Mouse (Mus musculus): ENCODE results near the gene Ints5. TPM values are rescaled to one million over a fixed set of nuclear protein-coding genes. Genes with fewer than 3 reads are reported as not detected.

Ints5 gene
- polyA plus RNA-seq, 1 experiment from 2014 or later, result 23.9 TPM

GRCm38 (mm10) chr19:8930771-8931170 is 38.0 kb downstream of the Ints5 start:
- Histone ChIP-seq H3K27me3 (replicated peaks) (no peaks in the 10 kb centered on the region), H3K4me3 (peak overlapping the region; percentile 89), H3K36me3 (peaks cover 60% of the 10 kb centered on the region), H3K9me3 (no peaks in the 10 kb centered on the region), H3K4me2 (peak overlapping the region; percentile 87), H3K9ac (peak overlapping the region; percentile 91), H3K4me1 (peaks cover 21% of the 10 kb centered on the region), H3K27ac (replicated peaks) (no peak overlapping the region)
- ATAC-seq (ENCODE audit: extremely low read depth, insufficient number of reproducible peaks, low FRiP score, low TSS enrichment), result no peak
- 74% methylated on average over 7 of the region's 7 CpGs for WGBS

GRCm38 (mm10) chr19:8936736-8937135 is 43.9 kb downstream of the Ints5 start:
- WGBS, result 78% methylated on average over 2 of the region's 2 CpGs
- Histone ChIP-seq H3K4me3 (no peak overlapping the region), H3K27ac (replicated peaks) (no peak overlapping the region), H3K4me1 (peaks cover 9% of the 10 kb centered on the region), H3K36me3 (peaks cover 69% of the 10 kb centered on the region), H3K9ac (no peak overlapping the region), H3K27me3 (replicated peaks) (no peaks in the 10 kb centered on the region), H3K9me3 (no peaks in the 10 kb centered on the region), H3K4me2 (no peak overlapping the region)
- no peak for ATAC-seq (ENCODE audit: extremely low read depth, insufficient number of reproducible peaks, low FRiP score, low TSS enrichment)

DNA sequence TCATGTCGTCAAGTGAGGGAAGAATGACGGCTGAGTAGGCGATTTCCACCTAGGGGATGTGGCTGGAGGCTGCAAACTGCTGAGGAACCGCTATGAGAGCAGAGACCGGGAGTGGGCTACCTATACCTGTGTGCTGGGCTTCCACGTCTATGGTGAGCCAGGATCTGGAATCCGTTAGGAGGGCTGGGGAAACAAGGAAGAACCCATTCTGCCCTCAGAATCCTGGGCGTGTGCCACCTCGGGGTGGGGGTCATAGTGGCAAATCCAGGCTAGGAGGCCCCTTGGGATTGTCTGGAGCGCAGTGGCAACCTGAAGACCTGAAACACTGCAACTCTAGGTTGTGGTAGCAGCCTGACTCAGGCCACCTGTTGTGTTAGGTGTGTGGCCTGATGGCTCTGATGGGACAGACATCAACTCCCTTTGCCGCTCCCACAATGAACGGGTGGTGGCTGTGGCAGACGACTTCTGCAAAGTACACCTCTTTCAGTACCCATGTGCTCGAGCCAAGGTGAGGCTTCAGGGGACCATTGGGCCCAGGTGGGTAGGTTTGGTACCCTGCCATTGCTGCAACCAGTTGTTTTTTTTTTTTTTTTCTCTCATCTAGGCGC is 47.8 kb downstream of the Ints5 start:
- H3K9ac ChIP-seq, result peak overlapping the region; percentile 98
- peaks cover 39% of the 10 kb centered on the region for H3K4me1 ChIP-seq
- no peaks in the 10 kb centered on the region for H3K27me3 ChIP-seq (replicated peaks)
- no peaks in the 10 kb centered on the region for H3K9me3 ChIP-seq
- WGBS, result 83% methylated on average over 15 of the region's 15 CpGs
- ATAC-seq (ENCODE audit: extremely low read depth, insufficient number of reproducible peaks, low FRiP score, low TSS enrichment), result no peak
- peaks cover 56% of the 10 kb centered on the region for H3K36me3 ChIP-seq
- peak overlapping the region; percentile 77; the same call in 1 of the 2 replicates for H3K27ac ChIP-seq (replicated peaks)
- H3K4me3 ChIP-seq, result peak overlapping the region; percentile 92
- peak overlapping the region; percentile 82 for H3K4me2 ChIP-seq

GRCm38 (mm10) chr19:8941136-8941514 is 48.3 kb downstream of the Ints5 start:
- 33% methylated on average over 10 of the region's 10 CpGs for WGBS
- no peaks in the 10 kb centered on the region for H3K9me3 ChIP-seq
- H3K4me1 ChIP-seq, result peaks cover 39% of the 10 kb centered on the region
- no peaks in the 10 kb centered on the region for H3K27me3 ChIP-seq (replicated peaks)
- ATAC-seq (ENCODE audit: extremely low read depth, insufficient number of reproducible peaks, low FRiP score, low TSS enrichment), result no peak
- peak overlapping the region; percentile 92 for H3K4me3 ChIP-seq
- peak overlapping the region; percentile 82 for H3K4me2 ChIP-seq
- peak overlapping the region; percentile 77 for H3K27ac ChIP-seq (replicated peaks)
- H3K36me3 ChIP-seq, result peaks cover 58% of the 10 kb centered on the region
- H3K9ac ChIP-seq, result peak overlapping the region; percentile 98

DNA sequence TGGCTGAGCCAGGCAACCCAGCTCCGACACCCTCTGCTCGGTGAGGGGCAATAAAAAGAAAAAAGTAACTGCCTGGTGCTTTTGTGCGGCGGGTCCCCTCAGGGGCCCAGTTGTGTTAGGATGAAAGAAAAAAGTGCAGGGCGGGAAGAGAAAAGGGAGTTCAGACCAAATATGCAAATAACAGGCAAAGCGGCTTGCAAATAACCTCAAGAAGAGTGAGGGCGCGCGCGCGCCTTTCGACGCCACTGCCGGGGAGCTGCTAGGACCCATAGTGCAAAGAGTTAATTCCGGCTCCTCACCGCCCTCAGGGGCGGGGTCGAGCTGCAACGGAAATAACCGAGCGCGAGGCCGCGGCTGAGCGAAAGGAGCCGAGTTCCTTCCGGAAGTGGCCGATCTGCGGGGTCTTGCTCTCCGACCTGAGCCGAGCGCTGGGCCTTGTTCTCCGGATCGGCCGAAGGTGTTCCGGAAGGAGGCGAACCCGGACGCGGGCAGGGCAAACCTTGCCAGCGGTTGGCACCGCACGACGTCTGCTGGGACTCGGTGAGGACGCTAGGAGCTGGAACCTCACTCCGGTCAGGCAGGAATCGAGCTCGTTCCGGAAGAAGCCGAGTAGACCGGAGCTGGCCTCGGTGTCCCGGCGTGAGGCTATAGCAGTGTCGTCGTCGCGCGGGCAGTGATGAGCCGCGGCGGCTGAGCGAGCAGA is 48.9 kb downstream of the Ints5 start, which contains the start of gene Mta2:
Gene Mta2, plus strand, starts transcription at position 361 of the 703 bp plus-strand sequence.
- H3K4me3 ChIP-seq, result peak within 1 kb of the TSS; percentile 92

GRCm38 (mm10) chr19:8942276-8942964 is 49.6 kb downstream of the Ints5 start:
- Histone ChIP-seq H3K4me2 (peak overlapping the region; percentile 82), H3K36me3 (peaks cover 58% of the 10 kb centered on the region), H3K9me3 (no peaks in the 10 kb centered on the region), H3K9ac (peak overlapping the region; percentile 98), H3K4me3 (peak overlapping the region; percentile 92), H3K27me3 (replicated peaks) (no peaks in the 10 kb centered on the region), H3K4me1 (peaks cover 39% of the 10 kb centered on the region), H3K27ac (replicated peaks) (peak overlapping the region; percentile 98)
- ATAC-seq (ENCODE audit: extremely low read depth, insufficient number of reproducible peaks, low FRiP score, low TSS enrichment), result peak; percentile 20; the same call in 1 of the 2 replicates
- WGBS, result under 1% methylated on average over 46 of the region's 46 CpGs

More for the DNA sequence above, 48.9 kb downstream of the Ints5 start, which contains the start of gene Mta2:
- H3K27me3 ChIP-seq (replicated peaks), result no peaks in the 10 kb centered on the region
- ATAC-seq (ENCODE audit: extremely low read depth, insufficient number of reproducible peaks, low FRiP score, low TSS enrichment), result peak; percentile 78
- peak within 1 kb of the TSS; percentile 98 for H3K27ac ChIP-seq (replicated peaks)
- H3K9ac ChIP-seq, result peak within 1 kb of the TSS; percentile 98
- H3K4me2 ChIP-seq, result peak within 1 kb of the TSS; percentile 82
- WGBS, result under 1% methylated on average over 64 of the region's 64 CpGs
- H3K9me3 ChIP-seq, result no peaks in the 10 kb centered on the region
- peaks cover 58% of the 10 kb centered on the region for H3K36me3 ChIP-seq
- H3K4me1 ChIP-seq, result peaks cover 39% of the 10 kb centered on the region

DNA sequence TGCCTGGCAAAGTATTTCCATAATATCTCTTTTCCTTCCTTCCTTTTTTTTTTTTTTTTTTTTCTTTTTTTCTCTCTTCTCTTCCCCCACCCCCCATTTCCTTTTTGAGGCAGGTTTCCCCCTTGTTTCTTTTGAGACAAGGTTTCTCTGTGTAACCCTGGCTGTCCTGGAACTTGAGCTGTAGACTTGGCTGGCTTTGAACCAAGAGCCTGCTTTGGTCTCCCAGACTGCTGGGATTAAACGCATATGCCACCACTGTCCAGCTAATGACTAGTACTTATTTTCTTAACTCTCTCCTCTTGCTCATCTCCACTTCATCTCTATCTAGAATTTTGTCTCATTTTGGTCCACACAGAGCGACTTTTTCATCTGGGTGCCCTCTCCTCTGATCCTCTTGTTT is 50.2 kb downstream of the Ints5 start:
- Histone ChIP-seq H3K4me1 (peaks cover 39% of the 10 kb centered on the region), H3K9ac (peak overlapping the region; percentile 98), H3K4me2 (peak overlapping the region; percentile 82), H3K27ac (replicated peaks) (peak overlapping the region; percentile 98; the same call in 1 of the 2 replicates), H3K27me3 (replicated peaks) (no peaks in the 10 kb centered on the region), H3K9me3 (no peaks in the 10 kb centered on the region), H3K36me3 (peaks cover 59% of the 10 kb centered on the region), H3K4me3 (peak overlapping the region; percentile 92)
- ATAC-seq (ENCODE audit: extremely low read depth, insufficient number of reproducible peaks, low FRiP score, low TSS enrichment), result no peak
- WGBS, result 60% methylated on average over 2 of the region's 2 CpGs

- Histone ChIP-seq H3K4me2 (peak overlapping the region; percentile 82), H3K27me3 (replicated peaks) (no peaks in the 10 kb centered on the region), H3K9me3 (no peaks in the 10 kb centered on the region), H3K4me3 (peak overlapping the region; percentile 92), H3K4me1 (peaks cover 39% of the 10 kb centered on the region), H3K36me3 (peaks cover 59% of the 10 kb centered on the region), H3K27ac (replicated peaks) (peak overlapping the region; percentile 46), H3K9ac (peak overlapping the region; percentile 98)
- 36% methylated on average over 5 of the region's 5 CpGs for WGBS
- no peak for ATAC-seq (ENCODE audit: extremely low read depth, insufficient number of reproducible peaks, low FRiP score, low TSS enrichment)
Observed at GRCm38 (mm10) chr19:8944062-8944461, 51.3 kb downstream of the Ints5 start.

DNA sequence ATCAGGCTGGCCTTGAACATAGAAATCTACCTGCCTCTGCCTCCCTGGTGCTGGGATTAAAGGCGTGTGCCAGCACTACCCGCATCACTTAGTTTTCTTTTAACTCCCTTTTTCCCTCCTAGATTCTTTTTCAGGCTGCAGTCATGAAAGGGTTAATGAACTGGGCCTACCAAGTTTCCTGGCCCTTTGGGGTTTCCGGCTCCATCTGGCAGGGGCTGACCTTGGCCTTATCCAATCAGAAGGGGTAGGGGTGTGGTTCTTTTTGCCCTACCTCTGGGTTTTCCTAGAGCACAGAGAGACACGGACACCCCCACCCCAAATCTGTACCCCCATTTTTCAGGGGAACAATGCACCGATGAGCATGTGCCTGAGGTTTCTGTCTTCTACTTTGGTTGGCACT is 51.9 kb downstream of the Ints5 start:
- H3K9ac ChIP-seq, result peak overlapping the region; percentile 98

GRCm38 (mm10) chr19:8945251-8945650 is 52.4 kb downstream of the Ints5 start:
- peak overlapping the region; percentile 98 for H3K9ac ChIP-seq
- WGBS, result 72% methylated on average over 6 of the region's 6 CpGs
- H3K27me3 ChIP-seq (replicated peaks), result no peaks in the 10 kb centered on the region
- peak overlapping the region; percentile 82 for H3K4me2 ChIP-seq
- H3K9me3 ChIP-seq, result no peaks in the 10 kb centered on the region
- peaks cover 39% of the 10 kb centered on the region for H3K4me1 ChIP-seq
- H3K27ac ChIP-seq (replicated peaks), result peak overlapping the region; percentile 55
- ATAC-seq (ENCODE audit: extremely low read depth, insufficient number of reproducible peaks, low FRiP score, low TSS enrichment), result no peak
- H3K36me3 ChIP-seq, result peaks cover 64% of the 10 kb centered on the region
- peak overlapping the region; percentile 92 for H3K4me3 ChIP-seq

More for the DNA sequence above, 51.9 kb downstream of the Ints5 start:
- 29% methylated on average over 5 of the region's 5 CpGs for WGBS
- no peaks in the 10 kb centered on the region for H3K9me3 ChIP-seq
- no peak for ATAC-seq (ENCODE audit: extremely low read depth, insufficient number of reproducible peaks, low FRiP score, low TSS enrichment)
- H3K36me3 ChIP-seq, result peaks cover 59% of the 10 kb centered on the region
- peaks cover 39% of the 10 kb centered on the region for H3K4me1 ChIP-seq
- peak overlapping the region; percentile 92 for H3K4me3 ChIP-seq
- peak overlapping the region; percentile 55 for H3K27ac ChIP-seq (replicated peaks)
- no peaks in the 10 kb centered on the region for H3K27me3 ChIP-seq (replicated peaks)
- peak overlapping the region; percentile 82 for H3K4me2 ChIP-seq

GRCm38 (mm10) chr19:8946929-8947328 is 54.1 kb downstream of the Ints5 start:
- Histone ChIP-seq H3K9ac (no peak overlapping the region), H3K27me3 (replicated peaks) (no peaks in the 10 kb centered on the region), H3K9me3 (no peaks in the 10 kb centered on the region), H3K4me3 (no peak overlapping the region), H3K4me1 (peaks cover 30% of the 10 kb centered on the region), H3K36me3 (peaks cover 80% of the 10 kb centered on the region), H3K27ac (replicated peaks) (no peak overlapping the region), H3K4me2 (no peak overlapping the region)
- 81% methylated on average over 7 of the region's 7 CpGs for WGBS
- ATAC-seq (ENCODE audit: extremely low read depth, insufficient number of reproducible peaks, low FRiP score, low TSS enrichment), result no peak

Data from heart, embryonic 13.5 days (tissue).